Mouse (Mus musculus) cortical plate, adult 2 months (tissue): ENCODE results near the gene Foxn2.

Experiments
- CTCF ChIP-seq: fragments of 200-500 bp; IDR thresholded peaks from 2 replicates; pipeline ENCODE4 v1.5.1; 2011; ENCODE audit warnings: mild to moderate bottlenecking, control low read depth, low read length; ENCODE audit not compliant: insufficient read depth; ENCODE audit errors: extremely low read depth
- POLR2A ChIP-seq: fragments of 200-500 bp; IDR thresholded peaks from 2 replicates; pipeline ENCODE4 v1.6.1; 2011; ENCODE audit warnings: mild to moderate bottlenecking, low read length, control low read depth; ENCODE audit not compliant: insufficient read depth; ENCODE audit errors: extremely low read depth

DNA sequence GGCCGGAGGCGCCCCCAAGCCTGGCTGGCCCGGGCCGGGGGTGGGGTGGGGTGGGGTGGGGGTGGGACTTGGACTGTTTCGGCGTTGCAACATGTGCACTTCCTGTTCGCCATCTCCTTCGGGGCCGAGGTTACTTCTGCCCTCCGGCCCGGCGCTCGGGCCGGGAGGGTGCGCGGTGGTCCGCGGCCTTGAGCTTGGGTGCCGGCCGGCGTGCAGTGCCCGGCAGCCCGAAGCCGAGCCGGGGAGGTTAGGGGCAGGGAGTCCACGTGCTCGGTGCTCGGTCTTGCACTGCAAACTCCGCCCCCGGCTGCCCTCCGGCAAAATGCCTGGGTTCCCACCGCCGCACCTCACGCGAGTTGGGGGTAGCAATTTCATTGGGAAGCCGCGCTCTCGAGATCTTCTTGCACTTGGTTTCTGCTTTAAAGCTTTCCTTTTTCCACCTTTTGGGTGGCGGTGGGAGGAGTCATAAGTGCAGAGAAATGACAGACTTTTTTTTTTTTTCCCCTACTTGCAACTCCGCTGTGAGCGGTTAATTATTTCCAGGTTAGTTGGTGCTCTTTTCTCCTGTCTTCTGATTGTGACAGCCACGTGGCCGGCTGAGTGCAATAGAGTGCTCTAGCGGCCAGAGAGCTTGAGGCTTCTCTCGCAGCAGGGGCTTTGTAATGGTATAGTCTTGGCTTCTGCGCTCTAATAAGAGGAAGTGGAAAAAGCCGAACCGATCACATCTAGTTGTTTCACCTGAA, 1.1 kb downstream of the Foxn2 start:
- TF ChIP-seq CTCF (no peak), POLR2A (no peak)
